Mouse (Mus musculus) gastrocnemius, adult 18-20 months (tissue): ENCODE measurements around the gene Paip2b. TPM values are rescaled to one million over a fixed set of nuclear protein-coding genes. Genes with fewer than 3 reads are reported as not detected.

Experiments used
- total RNA-seq, 2 experiments: library from RNA; stranded (reverse); gene quantifications; 2 replicates each; pipeline ENCODE4 v1.2.3; 2021

Paip2b gene
- total RNA-seq, 2 experiments from 2014 or later: 97.9 to 101 TPM

Other genes with a start within 250 kb of the Paip2b start
- not detected for gene Clec4f, start 175.6 kb downstream of the Paip2b start, total RNA-seq
- gene Cd207, start 153.9 kb downstream of the Paip2b start, total RNA-seq: not detected
- not detected for gene Vax2, start 120.5 kb downstream of the Paip2b start, total RNA-seq
- gene Atp6v1b1, start 88.8 kb downstream of the Paip2b start, total RNA-seq: not detected
- not detected for gene Ankrd53, start 69.1 kb downstream of the Paip2b start, total RNA-seq
- 10 to 100 TPM; 41.1 to 55.3 TPM for gene Tex261, start 55.9 kb downstream of the Paip2b start, total RNA-seq
- 1 to 10 TPM; 4.5 to 8.6 TPM for gene Nagk, start 36.8 kb downstream of the Paip2b start, total RNA-seq
- 10 to 100 TPM; 33.6 to 44.5 TPM for gene Zfp638, start 35.4 kb upstream of the Paip2b start, total RNA-seq
- 10 to 100 TPM; 71.9 to 75.9 TPM for gene Dysf, start 176.8 kb upstream of the Paip2b start, total RNA-seq